Mouse (Mus musculus): Measurements from ENCODE around the gene Dlgap4.

DNA sequence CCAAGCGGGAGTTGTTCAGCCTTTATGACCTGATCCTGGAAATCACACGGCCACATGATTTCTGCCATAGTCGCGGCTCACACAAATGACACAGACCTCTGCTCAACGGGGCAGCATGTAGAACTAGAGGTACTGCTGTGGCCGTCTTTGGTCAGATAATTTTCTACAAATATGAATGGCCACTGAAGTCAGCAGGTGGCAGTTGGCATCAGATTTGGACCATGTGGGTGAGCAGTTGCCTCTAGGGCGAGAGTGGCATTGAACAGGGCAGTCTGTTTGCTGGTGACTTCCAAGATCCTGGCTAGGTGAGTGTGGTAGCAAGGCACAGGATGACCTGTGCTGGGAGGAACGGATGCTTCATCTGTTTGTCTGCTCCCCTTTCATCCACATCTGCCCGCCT lies 24.0 kb upstream of the Dlgap4 start:
- no peak for TF ChIP-seq CTCF (IDR thresholded peaks at IDR 0.05; ENCODE audit: low read depth, low read length)
- TF ChIP-seq POLR2A (IDR thresholded peaks at IDR 0.05; ENCODE audit: borderline replicate concordance, low read depth, low read length), result no peak
